Comparison of ENCODE assay signal across 8 mouse cellular contexts in genomic region chr12:24707954-24708823, GRCm38 (mm10). TPM values are rescaled to one million over a fixed set of nuclear protein-coding genes. Genes with fewer than 3 reads are reported as not detected.
DNase-seq lines count a peak whose midpoint lies in the region; ATAC-seq and TF ChIP-seq lines count a peak whose summit lies in the region.

TSS of gene Rrm2 (plus strand) at chr12:24708241.

- peaks cover 11% of the 10 kb centered on the region for H3K4me1 ChIP-seq in bone marrow macrophage, adult 2 months (ENCODE audit: control insufficient read depth, insufficient read depth, low read length)
- H3K4me1 ChIP-seq in embryonic facial prominence, embryonic 15.5 days: peaks cover 46% of the 10 kb centered on the region
- H3K4me1 ChIP-seq in heart, embryonic 10.5 days: peaks cover 47% of the 10 kb centered on the region
- peaks cover 50% of the 10 kb centered on the region for H3K4me1 ChIP-seq in kidney, embryonic 15.5 days
- H3K4me1 ChIP-seq in limb, embryonic 15.5 days: peaks cover 40% of the 10 kb centered on the region
- H3K4me1 ChIP-seq in midbrain, postnatal 0 days (ENCODE audit: insufficient read depth, low read length): peaks cover 5% of the 10 kb centered on the region; the same call in 1 of the 2 replicates

- peaks cover 11% of the 10 kb centered on the region; the same call in 1 of the 2 replicates for H3K36me3 ChIP-seq in embryonic facial prominence, embryonic 15.5 days
- peaks cover 30% of the 10 kb centered on the region for H3K36me3 ChIP-seq in heart, embryonic 10.5 days
- peaks cover 30% of the 10 kb centered on the region for H3K36me3 ChIP-seq in kidney, embryonic 15.5 days
- H3K36me3 ChIP-seq in limb, embryonic 15.5 days: peaks cover 16% of the 10 kb centered on the region
- H3K36me3 ChIP-seq in midbrain, postnatal 0 days (ENCODE audit: insufficient read depth, low read length): no peaks in the 10 kb centered on the region; the same call in 1 of the 2 replicates

- TF ChIP-seq POLR2A in bone marrow macrophage, adult 2 months (IDR thresholded peaks at IDR 0.05; ENCODE audit: borderline replicate concordance, low read depth, low read length): no peak

- ATAC-seq in embryonic facial prominence, embryonic 15.5 days (ENCODE audit: insufficient number of reproducible peaks, low FRiP score, low TSS enrichment, low read depth): peak; percentile 91
- peak; percentile 91 for ATAC-seq in kidney, embryonic 15.5 days (replicated peaks; ENCODE audit: low FRiP score)
- peak; percentile 89 for ATAC-seq in limb, embryonic 15.5 days (ENCODE audit: insufficient number of reproducible peaks, low FRiP score, low TSS enrichment, low read depth)
- ATAC-seq in midbrain, postnatal 0 days (ENCODE audit: low FRiP score): peak; percentile 91

- DNase-seq in B cell, adult 2 months: peak; percentile 94 to 95
- peak; percentile 97 for DNase-seq in heart, embryonic 10.5 days (ENCODE audit: low spot score)
- DNase-seq in midbrain, postnatal 0 days (ENCODE audit: low spot score): peak; percentile 93
- peak; percentile 96 to 99 for DNase-seq in spleen, postnatal 10 days (ENCODE audit: low spot score in 2 of 2)

- H3K27ac ChIP-seq in bone marrow macrophage, adult 2 months (ENCODE audit: insufficient read depth, low read depth, low read length): no peak within 1 kb of the TSS
- H3K27ac ChIP-seq in embryonic facial prominence, embryonic 15.5 days (replicated peaks): peak within 1 kb of the TSS; percentile 83
- peak within 1 kb of the TSS; percentile 96 for H3K27ac ChIP-seq in heart, embryonic 10.5 days
- peak within 1 kb of the TSS; percentile 89 for H3K27ac ChIP-seq in kidney, embryonic 15.5 days
- H3K27ac ChIP-seq in limb, embryonic 15.5 days: peak within 1 kb of the TSS; percentile 77
- peak within 1 kb of the TSS; percentile 58; the same call in 1 of the 2 replicates for H3K27ac ChIP-seq in midbrain, postnatal 0 days (ENCODE audit: low read depth, low read length)

- peak within 1 kb of the TSS; percentile 65 for H3K9ac ChIP-seq in embryonic facial prominence, embryonic 15.5 days
- H3K9ac ChIP-seq in kidney, embryonic 15.5 days: peak within 1 kb of the TSS; percentile 86
- H3K9ac ChIP-seq in limb, embryonic 15.5 days: peak within 1 kb of the TSS; percentile 73
- H3K9ac ChIP-seq in midbrain, postnatal 0 days (replicated peaks; ENCODE audit: low read length, poor library complexity, severe bottlenecking): peak within 1 kb of the TSS; percentile 69

- TF ChIP-seq CTCF in bone marrow macrophage, adult 2 months (IDR thresholded peaks at IDR 0.05; ENCODE audit: low read depth, low read length): peak; percentile 94
- peak; percentile 85 for TF ChIP-seq CTCF in midbrain, postnatal 0 days (IDR thresholded peaks at IDR 0.05)

- no peaks in the 10 kb centered on the region for H3K27me3 ChIP-seq in embryonic facial prominence, embryonic 15.5 days
- no peaks in the 10 kb centered on the region for H3K27me3 ChIP-seq in heart, embryonic 10.5 days (ENCODE audit: insufficient read depth, poor library complexity, severe bottlenecking)
- no peaks in the 10 kb centered on the region for H3K27me3 ChIP-seq in kidney, embryonic 15.5 days
- no peaks in the 10 kb centered on the region for H3K27me3 ChIP-seq in limb, embryonic 15.5 days
- 0 out of 2 replicates have a peak, but pooled peaks cover 3% of the 10 kb centered on the region for H3K27me3 ChIP-seq in midbrain, postnatal 0 days (ENCODE audit: insufficient read depth, low read length)

- no peaks in the 10 kb centered on the region for H3K9me3 ChIP-seq in embryonic facial prominence, embryonic 15.5 days (replicated peaks)
- no peaks in the 10 kb centered on the region for H3K9me3 ChIP-seq in heart, embryonic 10.5 days
- H3K9me3 ChIP-seq in kidney, embryonic 15.5 days (replicated peaks): no peaks in the 10 kb centered on the region
- no peaks in the 10 kb centered on the region for H3K9me3 ChIP-seq in limb, embryonic 15.5 days
- H3K9me3 ChIP-seq in midbrain, postnatal 0 days (ENCODE audit: low read length): no peaks in the 10 kb centered on the region

- peak within 1 kb of the TSS; percentile 97 for H3K4me2 ChIP-seq in embryonic facial prominence, embryonic 15.5 days (replicated peaks)
- peak within 1 kb of the TSS; percentile 90 for H3K4me2 ChIP-seq in kidney, embryonic 15.5 days
- peak within 1 kb of the TSS; percentile 96 for H3K4me2 ChIP-seq in limb, embryonic 15.5 days
- H3K4me2 ChIP-seq in midbrain, postnatal 0 days (ENCODE audit: low read depth, low read length, poor library complexity, severe bottlenecking): peak within 1 kb of the TSS; percentile 91

- under 1% methylated on average over 83 of the region's 83 CpGs for WGBS in embryonic facial prominence, embryonic 15.5 days
- WGBS in heart, embryonic 10.5 days: under 1% methylated on average over 83 of the region's 83 CpGs
- WGBS in kidney, embryonic 15.5 days: under 1% methylated on average over 75 of the region's 83 CpGs
- WGBS in limb, embryonic 15.5 days: under 1% methylated on average over 78 of the region's 83 CpGs
- under 1% methylated on average over 77 of the region's 83 CpGs for WGBS in midbrain, postnatal 0 days

- H3K4me3 ChIP-seq in bone marrow macrophage, adult 2 months (ENCODE audit: insufficient read depth, low read length): peak within 1 kb of the TSS; percentile 70
- peak within 1 kb of the TSS; percentile 91 for H3K4me3 ChIP-seq in embryonic facial prominence, embryonic 15.5 days (replicated peaks)
- H3K4me3 ChIP-seq in heart, embryonic 10.5 days: peak within 1 kb of the TSS; percentile 97
- H3K4me3 ChIP-seq in kidney, embryonic 15.5 days (replicated peaks): peak within 1 kb of the TSS; percentile 90
- peak within 1 kb of the TSS; percentile 93 for H3K4me3 ChIP-seq in limb, embryonic 15.5 days
- H3K4me3 ChIP-seq in midbrain, postnatal 0 days (ENCODE audit: low read depth, low read length): peak within 1 kb of the TSS; percentile 58

RNA-seq across cellular contexts. Expression of gene Rrm2, which starts in this region (rescaled TPM):
- polyA plus RNA-seq in bone marrow macrophage, adult 2 months (2012; ENCODE audit: insufficient read depth, insufficient read length, missing spikeins): 53.3 and 54.8 TPM in 2 replicates
- 142 and 158 TPM in 2 replicates for polyA plus RNA-seq in embryonic facial prominence, embryonic 15.5 days (2015; fragmentation: Nextera tagmentation; extraction: Ambion mirVana)
- polyA plus RNA-seq in heart, embryonic 10.5 days (2016; fragmentation: Nextera tagmentation; extraction: Ambion mirVana): 307 TPM in 2 replicates
- polyA plus RNA-seq in kidney, embryonic 15.5 days (2015; fragmentation: Nextera tagmentation; extraction: Ambion mirVana): 246 and 248 TPM in 2 replicates
- 159 and 162 TPM in 2 replicates for polyA plus RNA-seq in limb, embryonic 15.5 days (2015; fragmentation: Nextera tagmentation; extraction: Ambion mirVana)
- 9.7 and 15.1 TPM in 2 replicates for total RNA-seq in midbrain, postnatal 0 days (2014; rRNA removed)
- 23.1 and 23.4 TPM in 2 replicates for polyA plus RNA-seq in midbrain, postnatal 0 days (2015; fragmentation: Nextera tagmentation; extraction: Ambion mirVana)
